Mouse (Mus musculus) erythroblast, embryonic 14.5 days (primary cell): Measurements from ENCODE around the gene Tgfbi.

Source experiments
- GATA1 ChIP-seq: IDR thresholded peaks from 2 replicates; pipeline ENCODE4 v1.6.1; 2012; ENCODE audit warnings: low read length, inconsistent platforms, mixed read lengths
- TAL1 ChIP-seq: IDR thresholded peaks from 3 replicates; pipeline ENCODE4 v1.6.1; 2012; ENCODE audit warnings: low read length, inconsistent platforms, mixed read lengths

GRCm38 (mm10) chr13:56664256-56665170, 55.2 kb downstream of the Tgfbi start:
- TF ChIP-seq GATA1 (no peak), TAL1 (no peak)
